Mouse (Mus musculus) stomach, embryonic 16.5 days (tissue): ENCODE results near the gene Ccdc152. TPM values are rescaled to one million over a fixed set of nuclear protein-coding genes. Genes with fewer than 3 reads are reported as not detected.
"Not testable (repeated sequence)": the region's sequence is repeated elsewhere in the genome, so short reads cannot be mapped to it uniquely, and the experiment has no call there.

Experiments
- ATAC-seq: fragments of 200-750 bp; cut with Nextera tagmentation; 2 replicates; pipeline ENCODE4 v1.8.0; 2017; ENCODE audit warnings: moderate number of reproducible peaks, moderate TSS enrichment; ENCODE audit not compliant: insufficient read depth, low FRiP score
- H3K27ac ChIP-seq: fragments of 300-500 bp; sonication (generic); 2 replicates; pipeline ENCODE4 v1.5.1; 2014; ENCODE audit warnings: low read length
- H3K27me3 ChIP-seq: fragments of 300-500 bp; sonication (generic); 2 replicates; pipeline ENCODE4 v1.6.1; 2014; ENCODE audit warnings: low read length, control low read depth, mixed read lengths; ENCODE audit not compliant: control insufficient read depth, insufficient read depth
- H3K36me3 ChIP-seq: fragments of 300-500 bp; sonication (generic); 2 replicates; pipeline ENCODE4 v1.6.1; 2014; ENCODE audit warnings: low read length; ENCODE audit not compliant: control insufficient read depth, insufficient read depth
- H3K4me1 ChIP-seq: fragments of 300-500 bp; sonication (generic); 2 replicates; pipeline ENCODE4 v1.6.1; 2014; ENCODE audit warnings: low read length, control low read depth, mixed read lengths; ENCODE audit not compliant: control insufficient read depth, insufficient read depth
- H3K4me2 ChIP-seq: fragments of 300-500 bp; sonication (generic); 2 replicates; pipeline ENCODE4 v1.6.1; 2014; ENCODE audit warnings: low read depth, low read length, mixed read lengths
- H3K4me3 ChIP-seq: fragments of 300-500 bp; sonication (generic); replicated peaks from 2 replicates; pipeline ENCODE4 v1.5.1; 2014; ENCODE audit warnings: mild to moderate bottlenecking, low read length
- H3K9ac ChIP-seq: fragments of 300-500 bp; sonication (generic); 2 replicates; pipeline ENCODE4 v1.6.1; 2014; ENCODE audit warnings: low read length
- H3K9me3 ChIP-seq: fragments of 300-500 bp; sonication (generic); replicated peaks from 2 replicates; pipeline ENCODE4 v1.6.1; 2016; ENCODE audit warnings: low read length, control low read depth; ENCODE audit not compliant: control insufficient read depth
- WGBS: fragments of 180-500 bp; shearing (Covaris S2); extraction: QIAGEN DNeasy Blood & Tissue Kit; methylation state at CpG from one replicate; pipeline ENCODE4 v1.1.7; 2014; 5-methylcytosine and 5-hydroxymethylcytosine counted together
- polyA plus RNA-seq: library from polyadenylated mRNA; unstranded; fragments of >200 nt; fragmentation: Nextera tagmentation; extraction: Ambion mirVana; gene quantifications from 2 replicates; pipeline ENCODE4 v1.2.1, GENCODE M21; 2015

The Ccdc152 gene
- polyA plus RNA-seq, 1 experiment from 2014 or later: 0.28 TPM

GRCm38 (mm10) chr15:3251031-3251717 is 52.2 kb downstream of the Ccdc152 start:
- Histone ChIP-seq H3K4me1 (peaks cover 14% of the 10 kb centered on the region), H3K4me3 (no peak overlapping the region), H3K27ac (peak overlapping the region; percentile 93), H3K4me2 (no peak overlapping the region), H3K36me3 (no peaks in the 10 kb centered on the region), H3K9ac (0 out of 2 replicates have a peak overlapping the region, but pooled peaks have one; percentile 31), H3K27me3 (no peaks in the 10 kb centered on the region), H3K9me3 (no peaks in the 10 kb centered on the region)
- peak; percentile 85 for ATAC-seq
- WGBS: 41% methylated on average over 3 of the region's 3 CpGs

DNA sequence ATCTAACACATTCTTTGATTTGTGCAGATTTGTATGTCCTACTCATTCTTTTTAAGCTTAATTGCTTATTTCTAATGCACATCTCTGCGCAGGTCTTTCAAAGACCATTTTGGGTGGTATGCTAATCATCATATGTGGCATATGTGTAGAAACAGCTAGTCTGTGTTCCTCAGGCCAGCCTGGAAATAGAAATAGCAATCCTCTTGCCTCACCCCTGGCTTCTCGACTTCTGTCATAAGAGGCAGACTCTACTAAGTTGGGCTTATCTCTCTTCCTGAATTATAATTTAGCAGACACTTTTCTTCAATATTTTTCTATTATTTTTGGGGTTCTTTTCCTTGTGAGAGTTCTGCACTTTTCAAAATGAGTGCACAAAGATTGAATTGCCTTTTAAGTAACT is 52.7 kb downstream of the Ccdc152 start:
- Histone ChIP-seq H3K4me1 (peaks cover 14% of the 10 kb centered on the region), H3K4me3 (no peak overlapping the region), H3K27me3 (no peaks in the 10 kb centered on the region), H3K9ac (no peak overlapping the region), H3K27ac (peak overlapping the region; percentile 83), H3K4me2 (no peak overlapping the region), H3K36me3 (no peaks in the 10 kb centered on the region), H3K9me3 (no peaks in the 10 kb centered on the region)
- ATAC-seq: no peak
- 58% methylated on average over 2 of the region's 2 CpGs for WGBS

- not testable (repeated sequence) for ATAC-seq, H3K4me3 ChIP-seq, H3K27me3 ChIP-seq, H3K36me3 ChIP-seq, H3K4me2 ChIP-seq, H3K27ac ChIP-seq, H3K4me1 ChIP-seq, H3K9ac ChIP-seq, H3K9me3 ChIP-seq
- WGBS: 85% methylated on average over 10 of the region's 10 CpGs
These were observed 58.3 kb downstream of the Ccdc152 start for GRCm38 (mm10) chr15:3245036-3245435.

DNA sequence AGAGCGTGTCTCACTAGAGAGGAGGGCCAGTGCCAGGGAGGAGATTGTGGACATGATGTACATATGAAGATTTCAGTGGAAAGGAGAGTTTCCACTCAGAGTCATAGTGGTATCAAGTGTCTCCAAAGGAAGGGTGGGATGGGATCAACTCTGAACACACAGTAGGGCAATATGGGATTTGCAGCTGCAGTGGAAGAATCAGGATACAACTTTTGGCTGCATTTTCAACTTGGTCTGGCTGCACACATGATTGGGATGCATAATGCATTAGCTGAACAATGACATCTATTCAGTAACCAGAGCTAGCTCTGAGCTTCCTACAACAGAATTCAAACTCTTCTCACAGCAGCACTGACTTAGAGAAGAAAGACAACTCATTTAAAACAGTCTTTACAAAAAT is 65.4 kb downstream of the Ccdc152 start:
- Histone ChIP-seq H3K27ac (no peak overlapping the region), H3K4me2 (no peak overlapping the region), H3K36me3 (no peaks in the 10 kb centered on the region), H3K4me1 (no peaks in the 10 kb centered on the region), H3K9ac (no peak overlapping the region), H3K4me3 (no peak overlapping the region), H3K27me3 (no peaks in the 10 kb centered on the region), H3K9me3 (no peaks in the 10 kb centered on the region)
- WGBS: 93% methylated on average over 1 of the region's 1 CpGs
- ATAC-seq: no peak

GRCm38 (mm10) chr15:3236338-3236737 is 67.0 kb downstream of the Ccdc152 start:
- H3K4me2 ChIP-seq: no peak overlapping the region
- H3K9ac ChIP-seq: no peak overlapping the region
- 56% methylated on average over 2 of the region's 2 CpGs for WGBS
- no peaks in the 10 kb centered on the region for H3K36me3 ChIP-seq
- no peak for ATAC-seq
- no peaks in the 10 kb centered on the region for H3K4me1 ChIP-seq
- no peaks in the 10 kb centered on the region for H3K27me3 ChIP-seq
- no peak overlapping the region for H3K27ac ChIP-seq
- H3K4me3 ChIP-seq: no peak overlapping the region
- no peaks in the 10 kb centered on the region for H3K9me3 ChIP-seq

- no peak overlapping the region for H3K9ac ChIP-seq
- no peaks in the 10 kb centered on the region for H3K9me3 ChIP-seq
- no peaks in the 10 kb centered on the region for H3K27me3 ChIP-seq
- no peaks in the 10 kb centered on the region for H3K36me3 ChIP-seq
- no peak overlapping the region for H3K27ac ChIP-seq
- WGBS: 85% methylated on average over 3 of the region's 3 CpGs
- ATAC-seq: no peak
- no peak overlapping the region for H3K4me2 ChIP-seq
- H3K4me1 ChIP-seq: peaks cover 5% of the 10 kb centered on the region; the same call in 1 of the 2 replicates
- no peak overlapping the region for H3K4me3 ChIP-seq
These were observed 69.3 kb downstream of the Ccdc152 start for GRCm38 (mm10) chr15:3233837-3234551.

DNA sequence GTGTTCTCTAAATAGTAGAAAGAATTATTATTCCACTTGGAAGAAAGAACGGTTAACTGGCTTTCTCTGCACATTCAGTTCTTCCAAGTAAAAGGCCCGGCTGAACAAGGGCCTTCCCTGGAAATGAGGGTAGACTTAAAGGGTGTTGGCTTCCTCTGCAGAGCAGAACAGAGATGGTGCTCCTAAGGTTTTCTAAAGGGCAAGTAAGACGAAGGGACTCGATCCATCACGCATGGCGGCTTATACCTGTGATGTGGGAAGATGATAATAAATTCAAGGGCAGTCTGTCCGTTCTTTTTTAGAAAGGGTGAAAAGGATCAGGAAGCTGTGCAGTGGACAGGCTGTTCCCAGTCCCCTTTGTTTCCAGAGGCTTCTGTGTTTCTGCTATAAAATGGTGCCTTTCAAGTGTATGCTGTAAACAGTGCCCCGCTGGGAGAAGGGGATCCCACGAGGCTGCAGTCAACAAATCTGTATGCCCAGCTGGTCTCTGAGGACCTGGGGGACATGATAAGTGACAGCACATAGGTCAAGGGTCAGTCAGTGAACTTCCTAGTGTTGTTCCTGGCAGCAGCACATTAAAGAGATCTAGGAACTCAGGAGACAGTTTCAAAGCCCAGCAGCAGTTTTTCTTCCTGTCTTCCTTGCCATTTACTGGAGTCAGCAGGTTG is 71.0 kb downstream of the Ccdc152 start:
- no peak overlapping the region for H3K9ac ChIP-seq
- H3K27ac ChIP-seq: no peak overlapping the region
- H3K4me2 ChIP-seq: no peak overlapping the region
- no peaks in the 10 kb centered on the region for H3K36me3 ChIP-seq
- no peaks in the 10 kb centered on the region for H3K9me3 ChIP-seq
- H3K4me3 ChIP-seq: no peak overlapping the region
- peaks cover 5% of the 10 kb centered on the region; the same call in 1 of the 2 replicates for H3K4me1 ChIP-seq
- 44% methylated on average over 9 of the region's 9 CpGs for WGBS
- H3K27me3 ChIP-seq: no peaks in the 10 kb centered on the region
- ATAC-seq: no peak

DNA sequence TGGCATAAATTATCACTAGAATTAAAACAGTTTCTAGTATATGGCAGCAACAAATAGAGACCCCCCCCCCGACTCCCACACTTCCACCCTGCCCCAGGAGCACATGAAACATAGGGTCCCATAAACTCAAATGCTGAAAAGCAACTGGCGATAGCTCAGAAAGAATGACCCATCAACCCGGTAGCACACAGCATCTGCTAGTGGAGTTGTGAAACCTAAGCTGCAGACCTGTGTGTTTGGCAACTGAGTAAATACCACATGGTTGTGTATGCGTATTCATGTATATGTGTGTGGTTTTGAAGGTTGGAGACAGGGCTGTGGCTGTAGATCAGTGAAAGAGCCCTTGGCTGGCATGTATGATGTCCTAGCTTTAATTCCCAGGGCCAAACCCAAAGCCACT is 72.3 kb downstream of the Ccdc152 start:
- peaks cover 5% of the 10 kb centered on the region; the same call in 1 of the 2 replicates for H3K4me1 ChIP-seq
- H3K4me3 ChIP-seq: no peak overlapping the region
- H3K9ac ChIP-seq: no peak overlapping the region
- no peak overlapping the region for H3K4me2 ChIP-seq
- 78% methylated on average over 4 of the region's 4 CpGs for WGBS
- no peak overlapping the region for H3K27ac ChIP-seq
- H3K9me3 ChIP-seq: no peaks in the 10 kb centered on the region
- no peaks in the 10 kb centered on the region for H3K36me3 ChIP-seq
- ATAC-seq: no peak
- H3K27me3 ChIP-seq: no peaks in the 10 kb centered on the region
